Mouse (Mus musculus): ENCODE measurements at regions not wholly inside any gene's neighbourhood (a gene's known extent, or its start where the extent isn't known, plus 50 kb on each side); places are given as distances from the start of the nearest gene placed in this dataset.

DNA sequence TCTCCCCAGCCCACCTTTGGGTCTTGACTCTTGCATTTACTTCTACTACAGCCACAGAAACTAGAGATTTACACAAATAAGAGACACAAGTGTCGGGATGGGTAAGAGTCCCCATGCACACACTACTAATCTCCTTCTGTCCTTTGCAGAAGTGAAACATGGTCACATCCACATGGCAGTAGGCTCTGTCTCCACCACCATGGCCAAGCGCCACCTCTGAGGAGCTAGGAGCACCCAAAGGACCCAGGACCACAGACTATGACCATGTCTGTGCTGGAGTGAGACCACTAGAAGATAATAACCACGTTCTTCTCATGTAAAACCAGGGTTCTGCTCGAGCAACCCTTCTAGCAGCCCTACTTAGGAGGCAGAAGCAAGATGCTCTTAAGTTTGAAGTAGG is 81.1 kb upstream of the Arid1b start:
- 86% methylated on average over 4 of the region's 4 CpGs for WGBS
- H3K36me3 ChIP-seq (ENCODE audit: poor library complexity, severe bottlenecking) = no peaks in the 10 kb centered on the region
- H3K27ac ChIP-seq = no peak overlapping the region
- no peak overlapping the region for H3K9ac ChIP-seq
- no peaks in the 10 kb centered on the region for H3K9me3 ChIP-seq (replicated peaks)
- no peak for ATAC-seq
- no peak overlapping the region for H3K4me3 ChIP-seq
- no peaks in the 10 kb centered on the region for H3K27me3 ChIP-seq
- H3K4me1 ChIP-seq = peaks cover 4% of the 10 kb centered on the region; the same call in 1 of the 2 replicates
- no peak overlapping the region for H3K4me2 ChIP-seq

DNA sequence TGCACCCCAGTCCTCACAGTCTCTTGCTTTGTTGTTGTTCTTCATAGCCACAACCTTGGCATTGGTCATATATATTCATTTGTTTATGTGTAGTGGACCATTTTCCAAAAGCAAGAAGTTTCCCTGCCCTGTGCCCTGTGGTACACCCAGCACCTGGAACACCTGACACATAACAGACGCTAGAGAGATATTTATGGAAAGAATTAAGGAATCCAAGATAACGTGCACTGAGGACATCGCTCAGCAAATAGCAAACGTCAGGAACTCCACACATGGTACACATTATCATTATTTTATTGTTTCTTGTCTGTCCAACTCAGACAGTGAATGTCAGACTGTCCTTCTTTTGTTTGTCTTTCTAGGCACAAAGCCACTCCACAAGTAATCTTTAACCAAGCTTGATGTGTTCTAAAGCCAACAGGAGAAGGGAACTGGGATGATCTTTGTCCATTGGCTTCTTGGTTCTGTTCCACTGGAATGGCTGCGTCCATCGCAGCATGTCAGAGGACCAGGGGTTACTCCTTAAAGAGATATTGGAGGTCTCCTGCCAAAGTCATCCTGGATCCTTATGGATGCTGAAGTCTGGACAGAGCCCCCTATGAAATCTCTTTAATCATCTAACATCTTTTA is 74.2 kb upstream of the Arid1b start:
- no peak for ATAC-seq
- H3K36me3 ChIP-seq (ENCODE audit: poor library complexity, severe bottlenecking) = no peaks in the 10 kb centered on the region
- no peaks in the 10 kb centered on the region for H3K9me3 ChIP-seq (replicated peaks)
- no peak overlapping the region for H3K9ac ChIP-seq
- H3K27ac ChIP-seq = no peak overlapping the region
- no peak overlapping the region for H3K4me3 ChIP-seq
- H3K4me1 ChIP-seq = no peaks in the 10 kb centered on the region
- no peaks in the 10 kb centered on the region for H3K27me3 ChIP-seq
- WGBS = 89% methylated on average over 6 of the region's 6 CpGs
- no peak overlapping the region for H3K4me2 ChIP-seq

DNA sequence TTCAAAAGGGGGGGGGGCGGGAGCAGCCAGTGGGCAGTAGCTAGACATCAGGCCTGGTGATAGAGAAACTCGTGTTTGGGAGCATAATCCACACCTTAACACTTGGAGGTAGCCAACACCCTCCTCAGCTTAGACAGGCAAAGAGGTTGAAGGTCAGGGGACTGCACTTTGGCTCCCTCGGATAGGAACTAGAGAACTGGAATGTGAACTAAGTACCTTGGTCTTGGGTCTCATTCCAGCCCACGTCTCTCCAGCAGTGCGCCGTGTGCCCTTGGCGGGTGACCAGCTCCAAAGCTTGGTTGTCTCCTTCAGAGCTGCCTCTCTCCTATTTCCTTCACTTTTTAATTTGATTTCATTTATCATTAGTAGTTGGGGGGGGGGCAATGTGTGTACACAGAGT is 73.0 kb upstream of the Arid1b start:
- Histone ChIP-seq H3K27ac (no peak overlapping the region), H3K4me3 (no peak overlapping the region), H3K4me1 (no peaks in the 10 kb centered on the region), H3K27me3 (no peaks in the 10 kb centered on the region), H3K9me3 (replicated peaks) (no peaks in the 10 kb centered on the region), H3K36me3 (ENCODE audit: poor library complexity, severe bottlenecking) (no peaks in the 10 kb centered on the region), H3K4me2 (no peak overlapping the region), H3K9ac (no peak overlapping the region)
- 86% methylated on average over 7 of the region's 7 CpGs for WGBS
- no peak for ATAC-seq

DNA sequence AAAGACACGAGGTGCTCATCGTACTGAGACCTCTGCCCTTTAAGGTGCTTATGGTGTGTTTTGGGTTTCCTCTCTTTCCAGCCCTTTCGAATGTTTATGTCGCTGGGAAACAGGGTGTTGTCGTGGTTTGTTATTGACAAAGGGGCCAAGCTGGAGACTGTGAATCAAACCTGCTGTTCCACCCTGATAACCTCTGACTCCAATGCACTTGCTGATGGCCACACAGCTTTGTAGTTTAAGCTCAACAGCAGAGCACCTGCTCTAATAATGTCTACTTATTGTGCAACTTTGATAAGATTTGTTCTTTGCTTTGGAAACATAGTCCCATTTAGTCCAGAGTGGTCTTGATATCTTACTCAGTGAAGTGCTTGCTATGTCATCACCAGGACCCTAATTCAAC is 65.5 kb upstream of the Arid1b start:
- no peaks in the 10 kb centered on the region for H3K27me3 ChIP-seq
- no peak for ATAC-seq
- H3K4me1 ChIP-seq = no peaks in the 10 kb centered on the region

DNA sequence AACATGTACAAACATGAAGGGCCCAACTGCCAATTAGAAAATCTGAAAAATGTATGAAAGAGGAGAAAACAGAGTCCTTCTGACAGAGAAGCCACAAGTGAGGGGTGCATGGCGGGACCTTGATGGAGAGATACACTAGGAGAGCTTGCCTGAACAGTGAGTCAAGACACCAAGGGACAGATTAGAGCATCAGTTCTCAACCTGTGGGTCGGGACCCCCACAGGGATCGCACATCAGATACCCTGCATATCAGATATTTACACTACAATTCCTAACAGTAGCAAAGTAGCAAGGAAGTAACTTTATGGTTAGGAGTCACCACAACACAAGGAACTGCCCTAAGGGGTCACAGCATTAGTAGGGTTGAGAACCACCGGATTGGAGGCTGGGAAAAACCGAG is 58.9 kb upstream of the Arid1b start:
- H3K9ac ChIP-seq = no peak overlapping the region
- H3K36me3 ChIP-seq (ENCODE audit: poor library complexity, severe bottlenecking) = no peaks in the 10 kb centered on the region
- no peaks in the 10 kb centered on the region for H3K9me3 ChIP-seq (replicated peaks)
- no peak overlapping the region for H3K4me2 ChIP-seq
- ATAC-seq = no peak
- H3K27me3 ChIP-seq = no peaks in the 10 kb centered on the region; the same call in 1 of the 2 replicates
- 90% methylated on average over 5 of the region's 5 CpGs for WGBS
- H3K4me3 ChIP-seq = no peak overlapping the region
- H3K4me1 ChIP-seq = no peaks in the 10 kb centered on the region
- no peak overlapping the region for H3K27ac ChIP-seq

More for the DNA sequence above, 65.5 kb upstream of the Arid1b start:
- 84% methylated on average over 5 of the region's 5 CpGs for WGBS
- no peak overlapping the region for H3K4me2 ChIP-seq
- H3K9ac ChIP-seq = no peak overlapping the region
- no peaks in the 10 kb centered on the region for H3K36me3 ChIP-seq (ENCODE audit: poor library complexity, severe bottlenecking)
- H3K27ac ChIP-seq = no peak overlapping the region
- H3K4me3 ChIP-seq = no peak overlapping the region
- H3K9me3 ChIP-seq (replicated peaks) = no peaks in the 10 kb centered on the region

DNA sequence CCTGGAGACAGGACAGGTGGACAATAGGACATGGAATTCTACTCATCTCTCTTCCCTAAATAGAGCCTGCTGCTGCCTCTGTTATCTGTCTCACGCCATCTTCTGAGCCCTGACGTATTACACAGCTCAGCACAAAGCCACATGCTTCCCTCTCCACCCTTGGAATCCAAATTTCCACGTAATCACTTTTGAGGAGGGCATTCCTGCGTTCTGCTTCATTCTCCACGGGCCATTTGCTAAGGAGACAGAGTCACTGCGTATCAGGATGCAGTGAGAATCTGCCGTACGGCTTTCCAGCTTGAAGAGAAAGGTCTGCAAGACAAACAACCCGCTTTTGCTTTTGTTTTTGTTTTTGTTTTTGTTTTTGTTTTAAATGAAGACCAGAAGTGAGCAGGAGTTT is 53.5 kb upstream of the Arid1b start:
- 62% methylated on average over 9 of the region's 9 CpGs for WGBS
- H3K9me3 ChIP-seq (replicated peaks) = no peaks in the 10 kb centered on the region
- no peak overlapping the region for H3K27ac ChIP-seq
- peaks cover 12% of the 10 kb centered on the region for H3K4me1 ChIP-seq
- no peak overlapping the region for H3K4me3 ChIP-seq
- H3K27me3 ChIP-seq = peaks cover 11% of the 10 kb centered on the region; the same call in 1 of the 2 replicates
- H3K4me2 ChIP-seq = no peak overlapping the region
- H3K36me3 ChIP-seq (ENCODE audit: poor library complexity, severe bottlenecking) = no peaks in the 10 kb centered on the region
- H3K9ac ChIP-seq = no peak overlapping the region
- no peak for ATAC-seq

DNA sequence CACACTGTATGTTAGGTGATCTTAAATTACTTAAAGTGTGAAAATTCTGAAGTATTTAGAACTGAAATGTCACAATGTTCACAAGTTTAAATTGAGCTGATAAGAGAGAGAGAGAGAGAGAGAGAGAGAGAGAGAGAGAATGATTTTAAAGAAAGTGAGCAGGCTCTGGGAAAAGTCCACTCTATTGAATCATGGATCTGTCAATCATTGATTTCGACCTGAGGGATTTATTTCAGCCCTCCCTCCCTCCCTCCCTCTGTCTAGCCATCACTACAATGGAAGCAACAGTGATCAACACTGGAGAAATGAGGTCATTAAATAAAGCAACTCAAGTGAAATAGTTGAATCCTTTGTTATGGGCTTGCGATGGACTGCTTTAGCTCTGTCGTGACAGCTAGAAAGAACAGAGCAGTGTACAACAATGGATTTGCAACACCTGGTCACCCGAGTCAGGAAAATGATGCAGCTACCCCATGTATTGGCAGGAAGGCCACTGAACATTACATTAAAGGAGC is 52.8 kb upstream of the Arid1b start:
- H3K36me3 ChIP-seq (ENCODE audit: poor library complexity, severe bottlenecking) = no peaks in the 10 kb centered on the region
- H3K4me2 ChIP-seq = no peak overlapping the region
- H3K4me1 ChIP-seq = peaks cover 17% of the 10 kb centered on the region
- no peaks in the 10 kb centered on the region for H3K9me3 ChIP-seq (replicated peaks)
- WGBS = 19% methylated on average over 4 of the region's 4 CpGs
- no peak for ATAC-seq
- no peak overlapping the region for H3K9ac ChIP-seq
- peaks cover 16% of the 10 kb centered on the region; the same call in 1 of the 2 replicates for H3K27me3 ChIP-seq
- H3K27ac ChIP-seq = no peak overlapping the region
- H3K4me3 ChIP-seq = no peak overlapping the region

DNA sequence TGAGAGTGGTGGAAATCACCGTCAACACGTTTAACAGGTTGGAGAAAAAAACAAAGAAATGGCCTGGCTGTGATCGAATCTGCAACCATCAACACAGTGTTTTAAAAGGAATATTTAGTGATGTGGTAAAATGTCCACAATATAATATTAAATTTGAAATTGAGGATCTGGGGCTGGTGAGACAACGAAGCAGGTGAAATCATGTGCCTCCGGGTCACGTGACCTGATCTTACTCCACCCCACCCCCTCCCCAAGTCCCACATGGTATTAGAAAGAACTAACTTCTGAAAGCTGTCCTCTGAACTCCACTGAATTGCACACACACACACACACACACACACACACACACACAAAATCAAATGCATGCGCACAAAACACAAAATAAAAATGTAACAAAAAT is 51.3 kb upstream of the Arid1b start:
- no peak overlapping the region for H3K27ac ChIP-seq
- no peak overlapping the region for H3K4me3 ChIP-seq
- no peaks in the 10 kb centered on the region for H3K9me3 ChIP-seq (replicated peaks)
- WGBS = 94% methylated on average over 7 of the region's 7 CpGs
- ATAC-seq = no peak
- H3K4me2 ChIP-seq = no peak overlapping the region
- H3K9ac ChIP-seq = no peak overlapping the region
- peaks cover 25% of the 10 kb centered on the region for H3K4me1 ChIP-seq
- H3K36me3 ChIP-seq (ENCODE audit: poor library complexity, severe bottlenecking) = no peaks in the 10 kb centered on the region
- H3K27me3 ChIP-seq = peaks cover 30% of the 10 kb centered on the region

Data from forebrain, embryonic 13.5 days (tissue).